ENCODE assay signal across 12 mouse cellular contexts in genomic region chr4:53796865-53797772, GRCm38 (mm10). TPM values are rescaled to one million over a fixed set of nuclear protein-coding genes. Genes with fewer than 3 reads are reported as not detected.
A peak's percentile ranks its signal among the peaks of the same experiment; 100 is the strongest.
DNase-seq lines count a peak whose midpoint lies in the region; ATAC-seq and TF ChIP-seq lines count a peak whose summit lies in the region.
"Had no signal": no experiment of that assay in that cellular context is flagged by ENCODE, and none has a peak within 500 bp of the region (broad histone marks: within the 10 kb centered on the region; RNA-seq: fewer than 3 reads in every experiment).

No protein-coding gene starts in this region.

- H3K4me2 ChIP-seq in heart, embryonic 12.5 days: peak overlapping the region; percentile 60
- peak overlapping the region; percentile 42 for H3K4me2 ChIP-seq in midbrain, embryonic 15.5 days
- H3K4me2 ChIP-seq in kidney, embryonic 14.5 days (replicated peaks; ENCODE audit: low read depth, low read length): no peak overlapping the region
- H3K4me2 ChIP-seq: liver, embryonic 11.5 days; stomach, embryonic 15.5 days had no signal

- H3K27me3 ChIP-seq in heart, embryonic 12.5 days (replicated peaks): no peaks in the 10 kb centered on the region
- no peaks in the 10 kb centered on the region for H3K27me3 ChIP-seq in hindbrain, embryonic 10.5 days (ENCODE audit: insufficient read depth, poor library complexity, severe bottlenecking)
- no peaks in the 10 kb centered on the region for H3K27me3 ChIP-seq in midbrain, embryonic 15.5 days (replicated peaks)
- no peaks in the 10 kb centered on the region for H3K27me3 ChIP-seq in kidney, embryonic 14.5 days (ENCODE audit: control insufficient read depth, insufficient read depth, low read length)
- H3K27me3 ChIP-seq: stomach, embryonic 15.5 days had no signal

- no peak for ATAC-seq in heart, embryonic 12.5 days (ENCODE audit: insufficient number of reproducible peaks, low FRiP score)
- peak; percentile 92 for ATAC-seq in midbrain, embryonic 15.5 days (replicated peaks)
- ATAC-seq in kidney, embryonic 14.5 days (ENCODE audit: low FRiP score, low TSS enrichment): no peak

- peak overlapping the region; percentile 20; the same call in 1 of the 2 replicates for H3K4me3 ChIP-seq in heart, embryonic 12.5 days
- peak overlapping the region; percentile 16; the same call in 1 of the 2 replicates for H3K4me3 ChIP-seq in hindbrain, embryonic 10.5 days
- H3K4me3 ChIP-seq in midbrain, embryonic 15.5 days: 0 out of 2 replicates have a peak overlapping the region, but pooled peaks have one; percentile 3
- H3K4me3 ChIP-seq in kidney, embryonic 14.5 days (ENCODE audit: low read length): no peak overlapping the region
- H3K4me3 ChIP-seq: stomach, embryonic 15.5 days had no signal

- no peak for DNase-seq in heart, postnatal 10 days
- peak; percentile 90 for DNase-seq in brain, embryonic 14.5 days (ENCODE audit: low read depth)
- DNase-seq in hindbrain, embryonic 10.5 days (ENCODE audit: low spot score): peak; percentile 31
- DNase-seq in adrenal gland, postnatal 36 days: no peak
- DNase-seq in cerebellum, adult 9-11 months: no peak
- DNase-seq: kidney, postnatal 25 days; right cerebral cortex, postnatal 14 days had no signal

- no peak for TF ChIP-seq CTCF in brain, embryonic 14.5 days (IDR thresholded peaks at IDR 0.05; ENCODE audit: borderline replicate concordance, extremely low read depth, insufficient read depth, insufficient read length)

- TF ChIP-seq POLR2A in brain, embryonic 14.5 days (IDR thresholded peaks at IDR 0.05; ENCODE audit: borderline replicate concordance, extremely low read depth, insufficient read depth, insufficient read length, poor library complexity, severe bottlenecking): no peak

- peaks cover 33% of the 10 kb centered on the region for H3K4me1 ChIP-seq in heart, embryonic 12.5 days (replicated peaks)
- H3K4me1 ChIP-seq in hindbrain, embryonic 10.5 days (replicated peaks): peaks cover 34% of the 10 kb centered on the region
- H3K4me1 ChIP-seq in midbrain, embryonic 15.5 days: peaks cover 22% of the 10 kb centered on the region
- H3K4me1 ChIP-seq in kidney, embryonic 14.5 days (ENCODE audit: control insufficient read depth, insufficient read depth, low read length): no peaks in the 10 kb centered on the region
- H3K4me1 ChIP-seq: stomach, embryonic 15.5 days had no signal

- no peak overlapping the region for H3K9ac ChIP-seq in heart, embryonic 12.5 days
- H3K9ac ChIP-seq in midbrain, embryonic 15.5 days: no peak overlapping the region
- H3K9ac ChIP-seq in kidney, embryonic 14.5 days (ENCODE audit: low read depth, low read length): no peak overlapping the region
- H3K9ac ChIP-seq: stomach, embryonic 15.5 days had no signal

- no peak overlapping the region for H3K27ac ChIP-seq in heart, embryonic 12.5 days (ENCODE audit: poor library complexity, severe bottlenecking)
- peak overlapping the region; percentile 73 for H3K27ac ChIP-seq in hindbrain, embryonic 10.5 days
- peak overlapping the region; percentile 75 for H3K27ac ChIP-seq in midbrain, embryonic 15.5 days
- H3K27ac ChIP-seq in kidney, embryonic 14.5 days (ENCODE audit: low read depth, low read length): no peak overlapping the region
- H3K27ac ChIP-seq: stomach, embryonic 15.5 days had no signal

- WGBS in heart, embryonic 12.5 days: 12% methylated on average over 18 of the region's 18 CpGs
- WGBS in hindbrain, embryonic 10.5 days: 16% methylated on average over 18 of the region's 18 CpGs
- WGBS in midbrain, embryonic 15.5 days: 4% methylated on average over 18 of the region's 18 CpGs
- 39% methylated on average over 18 of the region's 18 CpGs for WGBS in kidney, embryonic 14.5 days

- intact Hi-C loops in heart, postnatal 10 days (cut with DNase I): no loop called here

- no peaks in the 10 kb centered on the region for H3K9me3 ChIP-seq in heart, embryonic 12.5 days (replicated peaks)
- no peaks in the 10 kb centered on the region for H3K9me3 ChIP-seq in hindbrain, embryonic 10.5 days
- H3K9me3 ChIP-seq in midbrain, embryonic 15.5 days: no peaks in the 10 kb centered on the region
- H3K9me3 ChIP-seq in kidney, embryonic 14.5 days (ENCODE audit: control insufficient read depth, low read length): no peaks in the 10 kb centered on the region
- H3K9me3 ChIP-seq: stomach, embryonic 15.5 days had no signal

- no peaks in the 10 kb centered on the region for H3K36me3 ChIP-seq in heart, embryonic 12.5 days
- no peaks in the 10 kb centered on the region for H3K36me3 ChIP-seq in hindbrain, embryonic 10.5 days
- no peaks in the 10 kb centered on the region for H3K36me3 ChIP-seq in midbrain, embryonic 15.5 days (replicated peaks)
- H3K36me3 ChIP-seq in kidney, embryonic 14.5 days (ENCODE audit: control insufficient read depth, insufficient read depth, low read length): no peaks in the 10 kb centered on the region
- H3K36me3 ChIP-seq: stomach, embryonic 15.5 days had no signal

RNA-seq across cellular contexts. Expression of gene Tal2, which starts 17.6 kb away (rescaled TPM):
- polyA plus RNA-seq in heart, embryonic 12.5 days (2016; fragmentation: Nextera tagmentation; extraction: Ambion mirVana): 0.05 and 0.08 TPM in 2 replicates
- total RNA-seq in heart, postnatal 10 days (2021): under 1 TPM in 1 of 2 experiments, not detected in 1; 0.22 TPM
- polyA plus RNA-seq in brain, embryonic 14.5 days (2012; rRNA removed): 8.8 and 13.0 TPM in 2 replicates
- 0.85 and 1.7 TPM in 2 replicates for polyA plus RNA-seq in hindbrain, embryonic 10.5 days (2016; fragmentation: Nextera tagmentation; extraction: Ambion mirVana)
- 5.2 and 6.2 TPM in 2 replicates for polyA plus RNA-seq in midbrain, embryonic 15.5 days (2015; fragmentation: Nextera tagmentation; extraction: Ambion mirVana)
- polyA plus RNA-seq in kidney, embryonic 14.5 days (2014; fragmentation: Nextera tagmentation; extraction: Ambion mirVana): not detected in 2 replicates
- total RNA-seq in adrenal gland, postnatal 36 days (2021): not detected
- polyA plus RNA-seq: liver, embryonic 11.5 days had no signal

RNA-seq across cellular contexts. Expression of gene Tmem38b, which starts 28.7 kb away (rescaled TPM):
- 13.3 and 13.5 TPM in 2 replicates for polyA plus RNA-seq in heart, embryonic 12.5 days (2016; fragmentation: Nextera tagmentation; extraction: Ambion mirVana)
- total RNA-seq in heart, postnatal 10 days (2021): 10 to 100 TPM; 15.1 to 16.1 TPM
- polyA plus RNA-seq in brain, embryonic 14.5 days (2012; rRNA removed): 3.6 and 7.0 TPM in 2 replicates
- 3.8 TPM in 2 replicates for polyA plus RNA-seq in hindbrain, embryonic 10.5 days (2016; fragmentation: Nextera tagmentation; extraction: Ambion mirVana)
- 7.4 and 7.7 TPM in 2 replicates for polyA plus RNA-seq in midbrain, embryonic 15.5 days (2015; fragmentation: Nextera tagmentation; extraction: Ambion mirVana)
- 4.8 and 6.2 TPM in 2 replicates for polyA plus RNA-seq in kidney, embryonic 14.5 days (2014; fragmentation: Nextera tagmentation; extraction: Ambion mirVana)
- 10 to 100 TPM; 17.7 to 33.5 TPM for total RNA-seq in adrenal gland, postnatal 36 days (2021)

Comparison
In these comparisons a context has a peak if more than half of its experiments do, and no peak if none do; other contexts are left out.
1. H3K27ac ChIP-seq: peak in hindbrain, embryonic 10.5 days (single experiment) and midbrain, embryonic 15.5 days (single experiment); none in heart, embryonic 12.5 days (single experiment) and kidney, embryonic 14.5 days (single experiment).
2. DNase-seq: peak in brain, embryonic 14.5 days (single experiment) and hindbrain, embryonic 10.5 days (single experiment); none in heart, postnatal 10 days (0 of 2), adrenal gland, postnatal 36 days (0 of 2) and cerebellum, adult 9-11 months (single experiment).